Mouse (Mus musculus) stomach, postnatal 0 days (tissue): ENCODE data around the gene Rapgef6.

ENCODE experiments used
- CTCF ChIP-seq: IDR thresholded peaks from 2 replicates; pipeline ENCODE4 v1.5.1; 2016; ENCODE audit warnings: antibody characterized with exemption, low read depth, mild to moderate bottlenecking, moderate library complexity
- EP300 ChIP-seq: optimal IDR thresholded peaks from 2 replicates; pipeline ENCODE3; 2016; ENCODE audit warnings: antibody characterized with exemption

DNA sequence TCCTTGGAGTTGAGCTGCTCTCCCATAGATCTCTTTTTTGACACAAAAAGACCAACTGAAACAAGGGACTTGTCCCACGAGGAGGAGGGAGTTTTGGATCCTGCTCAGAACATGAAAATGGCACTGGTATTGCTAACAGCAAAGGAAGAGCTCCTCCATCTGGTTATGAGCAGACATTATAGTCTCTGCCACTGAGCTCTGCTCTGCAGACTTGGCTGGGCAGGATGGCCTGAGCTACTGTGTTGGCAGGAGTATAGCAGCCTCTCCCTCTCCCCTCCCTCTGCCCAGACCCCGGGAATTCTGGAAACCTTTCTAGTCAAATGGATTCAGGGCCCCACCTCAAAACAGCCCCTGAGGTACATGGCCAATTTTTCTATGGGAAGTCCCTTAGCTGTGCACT lies 187.0 kb downstream of the Rapgef6 start:
- peak; percentile 25 for TF ChIP-seq CTCF
- TF ChIP-seq EP300 = no peak
